Mouse (Mus musculus) left cerebral cortex, adult 8-10 months (tissue): ENCODE measurements around the gene Xpc. TPM values are rescaled to one million over a fixed set of nuclear protein-coding genes. Genes with fewer than 3 reads are reported as not detected.
A peak's percentile ranks its signal among the peaks of the same experiment; 100 is the strongest.

ENCODE experiments used
- DNase-seq, 2 experiments: peaks; one replicate each; pipeline ENCODE4 v3.0.0; 2022; ENCODE audit warnings: low spot score in 2 of 2
- total RNA-seq, 4 experiments: library from RNA; stranded (reverse); gene quantifications; 2 replicates each; pipeline ENCODE4 v1.2.4; 2022

Xpc gene
- total RNA-seq, 4 experiments from 2014 or later: 14.1 to 18.5 (median 17.1) TPM

DNA sequence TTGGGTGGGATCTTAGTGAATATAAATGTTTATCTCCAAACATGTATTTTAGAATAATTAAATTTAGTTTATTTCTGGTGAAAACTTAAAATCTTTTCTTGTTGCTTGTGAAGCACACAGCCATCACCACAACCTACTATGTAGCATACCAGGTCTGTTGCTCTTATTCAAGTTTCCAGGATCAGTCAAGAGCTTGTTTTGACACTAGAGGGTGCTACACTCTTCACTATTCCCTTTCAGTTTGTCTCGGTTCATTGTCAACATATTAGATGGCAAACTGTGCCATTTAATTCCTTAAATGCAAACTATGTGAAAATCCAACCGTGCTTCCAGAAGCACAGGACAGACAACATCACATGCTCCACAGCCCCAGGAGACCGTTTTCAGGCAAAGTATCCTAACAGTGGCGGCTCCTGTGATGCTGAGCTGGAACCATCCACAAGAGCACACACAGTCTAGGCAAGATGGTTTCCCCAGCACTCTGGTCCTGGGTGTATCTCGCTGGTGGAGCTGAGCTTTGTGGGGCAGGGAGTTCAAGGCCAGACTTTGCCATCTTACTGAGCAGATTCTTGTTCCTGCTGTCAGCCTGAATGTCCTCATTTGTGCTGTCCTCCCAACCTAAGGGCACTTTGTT is 11.7 kb upstream of the Xpc start:
- DNase-seq: no peak

DNA sequence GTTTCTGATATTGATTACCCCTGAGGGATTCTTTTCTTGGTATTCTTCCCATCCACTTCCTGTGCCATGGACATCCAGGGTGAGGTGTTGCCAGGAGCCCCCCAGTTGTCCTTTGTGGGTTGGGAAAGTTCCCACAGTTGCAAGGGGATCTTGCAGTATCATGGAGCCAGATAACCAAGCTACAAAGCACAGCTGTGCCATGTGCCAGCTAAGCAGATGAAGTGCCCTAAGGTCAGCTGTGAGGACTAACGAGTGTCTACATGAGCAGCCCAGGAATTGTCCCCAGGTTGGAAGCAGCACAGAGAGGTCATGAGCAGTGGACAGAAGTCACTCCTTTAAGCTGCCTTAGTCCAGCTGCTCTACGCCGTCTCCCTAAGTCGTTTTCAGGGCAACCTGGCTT is 9.9 kb upstream of the Xpc start:
- DNase-seq: no peak

DNA sequence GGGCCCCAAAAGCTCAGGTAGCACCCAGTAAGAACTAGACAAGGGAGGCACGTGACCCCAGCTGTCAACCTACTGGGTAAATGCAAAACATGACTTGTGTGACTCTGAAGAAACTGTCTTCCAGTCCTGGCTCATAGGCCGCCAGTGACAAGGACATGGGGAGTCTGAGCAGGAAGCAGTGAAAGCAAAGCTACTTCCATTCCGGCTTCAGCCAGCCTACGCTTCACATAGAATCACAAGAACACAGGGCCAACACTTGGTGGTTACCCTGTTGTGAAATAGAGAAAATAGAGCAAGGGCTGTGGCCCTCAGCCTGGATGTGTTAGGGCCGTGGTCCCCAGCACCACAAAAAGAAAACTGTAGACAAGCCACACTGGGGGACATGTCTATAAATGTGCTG is 7.1 kb upstream of the Xpc start:
- DNase-seq: no peak

DNA sequence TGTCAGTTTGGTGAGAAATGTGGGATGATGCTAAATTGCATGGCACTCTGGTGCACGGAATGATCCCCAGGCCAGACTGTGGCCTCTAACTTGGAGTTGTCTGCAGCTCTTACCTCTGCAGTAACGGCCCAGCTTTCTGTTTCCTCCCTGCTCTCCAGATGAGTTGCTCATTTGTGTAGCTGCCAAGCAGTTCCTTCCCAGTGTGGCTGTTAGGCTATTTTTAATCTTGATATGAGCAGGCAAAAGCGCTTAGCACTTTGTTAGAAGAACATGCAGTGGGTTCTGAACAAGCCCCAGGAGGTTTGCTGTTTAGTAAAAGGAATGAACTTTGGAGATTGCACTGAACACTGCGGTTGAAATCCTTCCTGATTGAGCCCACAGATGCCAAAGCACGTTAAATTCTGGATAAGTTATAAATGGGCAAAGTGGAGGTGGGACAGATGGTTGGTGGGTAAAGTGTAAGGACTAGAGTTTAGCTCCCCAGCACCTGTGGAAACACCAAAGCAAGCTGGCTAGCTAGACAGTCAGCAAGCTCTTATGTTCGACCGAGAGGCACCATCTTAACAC is 2.8 kb upstream of the Xpc start:
- peak in 1 of 2 experiments; percentile 62 for DNase-seq

DNA sequence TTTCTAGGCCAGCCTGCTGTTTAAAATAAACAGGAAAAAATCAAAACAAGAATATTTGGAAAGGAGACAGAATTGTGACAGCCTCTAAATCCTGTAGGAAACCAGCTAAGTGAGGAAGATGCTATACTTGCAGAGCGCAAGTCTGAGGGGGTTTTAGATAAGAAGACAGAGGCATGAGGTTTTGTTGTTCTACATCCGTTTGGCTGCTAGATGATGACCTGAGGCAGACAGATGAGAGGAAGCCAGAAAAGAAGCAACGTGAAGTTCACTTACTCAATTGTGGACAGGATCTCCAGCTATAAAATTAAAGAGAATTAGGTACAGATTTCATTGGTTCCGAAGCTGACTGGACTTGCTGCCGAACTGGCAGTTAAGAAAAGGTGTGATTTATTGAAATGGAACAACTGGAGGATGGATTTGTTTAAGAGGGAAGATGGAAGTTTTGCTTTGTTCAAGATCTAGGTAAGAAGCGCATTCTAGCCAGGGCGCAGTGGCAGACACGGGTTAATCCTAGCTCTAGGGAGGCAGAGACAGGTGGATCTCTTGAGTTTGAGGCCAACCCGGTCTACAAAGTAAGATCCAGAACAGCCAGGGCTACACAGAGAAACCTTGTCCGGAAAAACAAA is 838 bp downstream of the Xpc start:
- DNase-seq: no peak

DNA sequence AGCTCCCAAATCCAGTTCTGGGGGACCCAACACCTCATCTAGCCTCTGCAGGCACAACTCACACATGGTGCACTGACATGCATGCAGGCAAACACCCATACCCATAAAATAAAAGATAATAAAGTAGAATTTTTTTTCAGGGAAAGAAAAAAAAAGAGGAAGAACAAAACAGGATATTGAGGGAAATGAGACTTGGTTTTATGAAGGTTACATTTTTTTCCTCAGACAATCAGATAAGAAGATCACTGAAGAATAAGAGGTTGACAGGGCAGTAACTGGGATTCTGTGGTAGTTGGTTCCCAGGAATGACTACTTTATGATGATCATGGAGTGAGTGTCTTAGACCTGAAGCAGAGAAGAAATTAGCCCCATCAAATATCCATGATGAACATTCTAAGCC is 1.6 kb downstream of the Xpc start:
- DNase-seq: no peak

DNA sequence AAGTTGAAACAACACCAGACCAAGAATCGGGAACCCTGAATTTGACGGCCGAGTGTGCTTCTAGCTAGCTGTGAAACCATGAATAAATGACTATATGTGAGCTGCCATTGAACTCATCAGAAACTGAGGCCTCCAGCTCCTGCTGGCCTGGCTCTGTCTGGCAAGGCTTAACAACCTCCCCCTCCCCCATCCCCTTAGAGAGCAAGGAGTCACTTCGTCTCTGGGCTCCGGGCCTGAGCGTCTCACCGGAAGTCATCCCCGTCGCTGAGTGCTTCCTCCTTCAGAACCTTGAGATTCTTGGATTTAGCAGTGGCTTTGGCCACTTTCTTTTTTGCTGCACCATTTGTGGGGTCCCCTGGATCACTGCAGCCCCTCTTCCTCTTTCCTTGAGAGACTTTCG is 5.5 kb downstream of the Xpc start:
- no peak for DNase-seq

DNA sequence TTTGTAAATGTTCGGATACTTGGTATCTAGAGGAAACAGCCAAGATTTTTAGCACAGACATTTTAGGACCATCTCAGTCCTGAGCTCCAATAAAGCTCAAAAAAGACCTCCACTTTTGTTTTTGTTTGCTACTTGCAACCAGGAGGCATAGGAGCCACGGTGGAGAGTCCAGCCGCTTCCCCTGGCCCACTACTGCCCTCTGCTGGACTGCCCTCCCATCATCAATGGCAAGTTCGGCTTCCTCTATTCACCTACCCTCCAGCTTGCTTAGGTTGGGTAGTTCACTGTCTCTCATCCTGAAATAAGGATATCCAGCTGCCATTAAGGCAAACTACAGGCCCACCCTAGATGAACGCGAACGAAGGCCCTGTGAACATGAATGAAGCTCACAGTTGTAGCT is 6.4 kb downstream of the Xpc start:
- peak in 1 of 2 experiments; percentile 44 for DNase-seq

DNA sequence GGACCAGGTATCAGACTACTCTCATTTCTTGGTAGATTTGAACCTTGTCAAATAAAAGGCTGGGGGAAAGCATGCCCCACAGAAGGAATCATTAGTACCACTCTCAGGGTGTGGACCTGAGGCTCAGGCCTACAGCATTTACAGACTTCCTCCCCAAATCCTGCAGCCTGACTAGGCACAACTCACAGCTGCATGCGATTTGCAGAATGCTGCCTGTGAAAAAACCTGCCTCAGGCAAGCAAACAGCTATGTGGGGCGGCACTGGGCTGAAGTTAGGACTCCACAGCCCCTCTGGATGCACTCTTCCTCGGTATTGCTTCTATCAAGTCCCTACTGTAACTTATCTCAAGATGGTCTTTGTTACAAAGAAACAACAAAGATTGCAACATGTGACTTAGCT is 7.6 kb downstream of the Xpc start:
- no peak for DNase-seq

DNA sequence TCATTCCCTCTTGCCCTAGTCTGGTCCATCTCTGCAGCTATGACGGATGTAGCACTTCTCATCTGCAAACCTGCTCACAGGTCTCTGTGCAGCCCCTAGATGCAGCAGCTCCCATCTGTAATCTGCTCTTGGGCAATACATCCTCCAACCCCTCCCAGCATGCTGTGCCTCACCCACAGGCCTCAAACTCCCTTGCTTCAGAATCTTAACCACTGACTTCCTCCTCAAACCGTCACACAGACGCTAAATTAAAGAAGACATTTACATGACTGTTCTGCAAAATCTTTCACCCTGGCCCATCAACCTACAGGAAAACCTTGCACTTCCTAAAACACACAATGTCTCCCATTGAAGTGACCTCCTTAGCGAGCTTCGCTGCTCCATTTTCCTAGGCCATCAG is 9.7 kb downstream of the Xpc start:
- no peak for DNase-seq

DNA sequence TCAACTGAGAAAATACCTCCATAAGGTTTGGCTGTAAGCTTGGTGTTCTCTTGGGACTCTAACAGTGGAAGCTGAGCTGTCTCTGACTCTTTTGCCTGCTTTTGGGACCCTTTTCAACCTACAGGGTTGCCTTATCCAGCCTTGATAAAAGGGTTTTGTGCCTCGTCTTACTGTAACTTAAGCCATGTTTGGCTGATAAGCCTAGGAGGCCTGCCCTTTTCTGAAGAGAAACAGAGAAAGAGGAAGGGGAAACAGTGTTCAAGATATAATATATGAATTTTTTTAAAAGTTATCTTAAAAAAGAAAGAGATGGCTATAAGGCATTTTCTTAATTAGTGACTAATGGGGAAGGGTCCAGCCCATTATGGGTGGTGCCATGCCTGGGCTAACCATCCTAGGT is 12.4 kb downstream of the Xpc start:
- no peak for DNase-seq

DNA sequence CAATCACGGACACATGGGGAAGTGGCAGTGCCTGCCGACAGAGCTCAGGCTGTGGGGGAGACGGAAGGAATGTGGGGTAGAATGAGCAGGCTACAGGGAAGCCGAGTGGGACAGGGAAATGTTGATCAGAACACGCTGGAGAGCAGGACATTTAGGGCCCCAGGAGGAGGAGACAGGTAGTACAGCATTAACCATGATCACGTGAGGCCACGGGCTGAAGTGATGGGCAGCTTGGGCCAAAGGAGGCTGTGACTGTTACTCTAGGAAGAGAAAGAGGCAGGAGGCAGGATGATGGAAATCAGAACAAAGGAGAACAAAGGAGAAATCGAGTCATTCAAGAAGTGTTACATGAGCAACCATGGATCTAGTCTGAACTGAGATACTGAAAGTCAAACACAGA is 21.2 kb downstream of the Xpc start:
- no peak for DNase-seq

DNA sequence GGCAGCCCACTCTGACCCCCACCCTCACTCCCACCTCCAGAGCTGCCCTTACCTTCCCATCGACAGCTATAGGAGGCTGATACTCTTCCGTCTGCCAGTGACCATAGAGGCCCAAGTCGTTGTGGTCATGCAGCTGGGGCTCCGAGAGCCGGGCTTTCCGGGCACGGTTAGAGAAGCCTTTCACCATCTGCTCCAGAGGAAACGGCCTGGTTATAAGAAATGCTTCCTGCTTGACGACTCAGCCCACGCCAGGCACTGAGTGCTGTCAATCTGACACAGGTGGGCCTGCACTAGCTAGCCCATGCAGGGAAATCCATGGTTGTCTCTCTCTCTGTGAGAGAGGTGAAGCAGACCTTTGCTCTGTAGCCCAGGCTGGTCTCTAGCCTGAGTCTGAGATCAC is 22.6 kb downstream of the Xpc start:
- DNase-seq: no peak

DNA sequence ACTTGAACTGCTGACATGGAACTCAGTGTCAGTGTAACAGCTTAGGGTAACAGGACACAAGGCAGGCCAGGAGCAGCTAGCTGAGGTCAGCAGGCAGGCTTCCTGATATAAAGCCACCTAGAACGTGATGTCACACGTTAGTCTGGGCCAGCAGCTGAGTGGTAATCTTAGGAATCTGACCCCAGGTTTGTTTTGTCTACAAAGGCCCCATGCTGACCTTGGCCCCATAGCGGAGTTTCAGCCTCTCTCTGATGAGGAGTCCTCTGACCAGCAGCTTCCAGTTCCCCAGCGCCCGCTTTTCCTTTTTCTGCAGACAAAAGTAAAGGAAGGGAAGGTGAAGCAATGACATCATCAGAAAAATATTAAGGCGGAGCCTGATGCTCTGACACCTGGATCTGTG is 24.7 kb downstream of the Xpc start:
- DNase-seq: no peak

DNA sequence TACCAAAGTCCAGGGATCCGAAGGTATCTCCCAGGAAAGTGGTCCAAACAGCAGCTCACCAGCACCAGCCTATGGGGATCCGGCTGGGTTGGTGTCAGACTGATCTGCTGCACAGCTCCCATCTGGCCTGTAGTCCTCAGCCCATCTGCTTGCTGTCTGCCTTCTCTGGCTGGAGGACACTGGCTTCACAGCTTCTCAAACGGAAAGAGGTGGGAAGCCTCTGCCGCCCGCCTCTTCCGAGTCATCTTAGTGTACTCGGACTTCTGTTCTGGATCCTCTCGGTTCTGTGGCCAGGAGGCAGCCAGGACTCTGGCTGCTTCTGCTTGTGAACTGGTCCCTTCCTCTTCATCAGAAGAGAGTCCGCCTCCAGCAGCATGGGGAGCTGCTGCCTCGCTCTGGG is 25.8 kb downstream of the Xpc start:
- DNase-seq: peak; percentile 43 to 70

DNA sequence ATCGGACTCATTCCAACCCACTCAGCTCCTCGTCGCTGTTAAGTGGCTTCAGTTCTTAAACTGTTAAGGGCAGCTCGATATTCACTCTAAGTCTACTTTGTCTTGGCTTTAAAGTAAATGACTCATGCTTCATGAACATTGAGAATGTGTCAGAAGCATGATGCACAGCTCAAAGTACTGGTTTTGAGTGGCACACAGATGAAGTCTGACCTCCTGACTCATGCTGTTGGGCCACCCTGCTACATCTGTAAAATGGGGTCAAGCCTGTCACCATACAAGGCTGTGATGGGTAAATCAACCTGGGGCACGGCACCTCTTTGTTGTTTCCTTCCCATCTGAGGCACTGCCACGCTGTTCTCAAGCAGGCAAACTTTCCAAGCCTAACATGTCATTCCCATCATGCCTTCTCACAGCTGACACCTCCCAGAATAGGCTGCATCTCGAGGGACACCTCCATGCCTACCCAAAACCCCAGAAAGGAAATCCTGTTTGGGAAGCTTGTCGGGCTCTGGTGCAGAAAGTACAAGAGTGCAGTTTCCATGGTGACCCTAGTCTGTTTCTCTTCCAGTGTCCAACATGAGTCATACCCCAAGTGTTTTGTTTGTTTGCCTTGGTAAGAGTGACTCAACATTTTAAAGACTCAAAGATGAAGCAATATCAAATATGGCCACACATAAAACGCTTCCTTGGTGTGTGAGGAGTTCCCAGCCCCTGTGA is 27.0 kb downstream of the Xpc start:
- peak; percentile 36 to 62 for DNase-seq

DNA sequence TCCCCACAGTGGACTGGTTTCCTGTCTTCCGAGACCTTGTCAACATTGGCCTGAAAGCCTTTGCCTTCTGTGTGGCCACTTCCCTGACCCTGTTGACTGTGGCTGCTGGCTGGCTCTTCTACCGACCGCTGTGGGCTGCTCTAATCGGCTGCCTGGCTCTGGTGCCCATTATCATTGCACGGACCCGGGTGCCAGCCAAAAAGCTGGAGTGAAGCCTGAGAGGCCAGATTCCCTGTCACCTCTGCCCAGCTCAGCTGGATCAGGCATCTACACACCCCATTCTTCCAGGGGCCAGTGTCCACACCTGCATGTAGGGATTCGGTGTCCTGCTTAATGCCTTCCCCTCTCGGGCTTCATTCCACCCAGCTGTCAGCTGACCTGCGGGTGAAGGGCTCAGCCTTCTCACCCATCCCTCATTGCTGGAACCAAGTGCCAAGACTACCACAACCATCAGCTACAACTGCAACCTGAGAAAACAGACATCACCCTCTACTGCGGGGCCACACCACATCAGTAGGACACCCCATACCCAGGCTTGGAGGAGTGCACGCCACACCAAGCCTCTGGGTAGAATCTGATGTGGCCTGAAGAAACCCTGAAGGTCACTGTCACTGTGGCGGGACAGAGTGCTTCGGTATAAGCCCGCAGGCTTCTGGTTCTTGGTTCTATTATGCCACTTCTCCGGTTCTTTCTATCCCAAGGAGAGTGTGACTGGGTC is 28.8 kb downstream of the Xpc start:
- DNase-seq: no peak

DNA sequence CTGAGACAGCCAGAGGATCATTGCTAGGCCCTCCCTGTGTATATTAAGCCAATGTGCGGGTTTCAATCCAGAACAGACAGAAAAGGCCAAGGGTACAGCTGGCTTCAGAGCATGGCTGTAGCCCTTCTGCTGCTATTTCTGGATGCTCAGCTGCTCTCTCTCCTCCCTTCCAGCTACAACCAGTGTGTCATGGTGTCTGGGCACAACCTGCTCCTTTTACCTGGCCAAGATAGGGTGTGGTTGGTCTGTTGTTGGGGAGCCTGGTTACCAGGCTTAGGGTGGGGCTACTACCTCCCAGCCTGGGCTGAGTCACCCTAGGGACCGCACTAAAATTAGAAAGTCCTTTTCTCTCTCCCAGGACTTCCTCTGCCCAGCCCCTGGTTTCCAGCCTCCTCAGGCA is 32.3 kb downstream of the Xpc start:
- DNase-seq: no peak

DNA sequence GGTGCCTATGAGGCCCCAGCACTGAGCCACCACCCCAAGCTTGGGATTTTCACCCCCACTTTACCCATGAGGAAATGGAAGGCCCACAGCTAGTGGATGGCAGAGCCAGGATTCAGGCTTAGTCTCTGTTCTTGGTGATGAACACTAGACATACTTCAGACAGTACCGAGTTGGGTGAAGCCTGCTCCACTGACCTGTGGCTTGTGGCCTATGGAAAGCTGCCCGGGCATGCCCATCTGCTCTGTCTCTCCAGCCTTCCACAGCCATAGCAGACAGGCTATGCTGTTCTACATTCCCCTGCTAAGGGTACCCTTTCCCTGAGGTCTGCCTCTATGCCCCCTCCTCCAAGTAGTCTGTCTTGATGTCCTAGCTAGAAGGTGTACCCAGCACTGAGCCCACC is 39.1 kb downstream of the Xpc start:
- no peak for DNase-seq

DNA sequence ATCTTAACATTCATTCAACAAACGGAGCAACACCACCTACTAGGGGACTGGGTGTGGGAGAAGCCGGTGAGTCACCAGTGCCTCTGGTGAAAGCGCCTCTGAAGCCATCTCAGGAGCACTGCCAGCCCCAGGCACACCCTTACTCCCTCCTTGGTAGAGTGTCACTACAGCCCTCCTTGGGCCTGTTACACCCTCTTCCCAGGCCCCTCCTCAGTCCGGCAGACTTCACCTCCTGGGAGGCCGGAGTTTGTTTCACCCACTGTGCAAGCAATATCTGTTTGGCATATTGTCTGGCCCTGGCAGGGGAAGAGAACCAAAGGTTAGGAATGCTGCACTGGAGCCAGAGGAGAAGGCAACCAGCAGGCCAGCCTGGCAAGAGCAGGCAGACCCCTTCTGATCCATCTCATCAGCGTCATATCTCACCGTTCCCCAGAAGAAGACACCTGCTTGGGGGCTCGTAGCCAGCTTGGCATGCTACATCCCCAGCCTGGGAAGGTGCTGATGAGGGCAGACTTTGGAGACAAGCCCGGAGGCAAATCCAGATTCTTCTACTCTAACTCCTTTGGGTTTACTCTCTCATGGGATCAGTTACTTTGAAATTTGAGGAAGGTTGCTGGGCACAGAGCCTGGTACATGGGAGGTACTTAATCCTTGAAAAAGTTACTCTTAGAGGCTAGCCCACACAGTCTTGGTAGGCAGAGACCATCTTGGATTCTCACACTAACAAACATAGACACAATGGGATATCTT is 41.1 kb downstream of the Xpc start:
- DNase-seq: peak in 1 of 2 experiments; percentile 54

DNA sequence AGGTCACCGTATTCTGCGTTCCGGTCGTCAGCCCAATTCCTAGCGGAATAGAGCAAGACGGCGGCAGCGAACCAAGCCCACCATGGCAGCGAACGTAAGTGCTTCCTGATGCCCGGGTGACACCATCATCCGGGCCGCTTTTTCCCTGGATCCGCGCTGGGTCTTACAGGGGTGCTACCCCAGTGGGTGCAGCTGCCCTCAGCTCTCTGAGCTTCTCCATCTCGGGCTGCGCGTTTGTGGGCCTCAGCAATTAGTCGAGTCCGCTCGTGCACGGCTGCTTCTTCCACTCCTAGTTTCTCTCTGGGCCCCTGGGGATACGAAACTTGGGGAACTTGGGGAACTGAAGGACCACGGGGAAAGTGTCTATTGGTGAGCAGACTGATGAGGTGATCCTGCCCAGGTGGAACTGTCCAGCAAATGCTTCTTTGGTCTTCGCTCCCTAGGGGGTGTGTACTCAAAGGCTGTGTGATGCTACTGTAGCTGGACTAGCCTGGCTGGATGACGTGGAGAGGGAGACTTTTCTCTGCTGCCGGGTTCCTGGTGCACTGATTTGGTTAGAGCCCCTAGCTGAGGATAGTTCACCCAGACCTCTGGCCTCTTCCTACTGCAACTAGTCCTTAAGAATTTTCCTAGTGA is 41.8 kb downstream of the Xpc start:
- no peak for DNase-seq
